Mouse (Mus musculus) midbrain, embryonic 14.5 days (tissue): ENCODE results near the gene Sertad4. TPM values are rescaled to one million over a fixed set of nuclear protein-coding genes. Genes with fewer than 3 reads are reported as not detected.

Experiments used
- ATAC-seq: fragments of 200-750 bp; cut with Nextera tagmentation; 2 replicates; pipeline ENCODE4 v1.8.0; 2017; ENCODE audit warnings: moderate number of reproducible peaks, moderate library complexity; ENCODE audit not compliant: low FRiP score, low TSS enrichment
- DNase-seq: peaks from one replicate; pipeline ENCODE4 v3.0.0-alpha.2; 2015
- H3K27ac ChIP-seq: fragments of 300-500 bp; sonication (generic); replicated peaks from 2 replicates; pipeline ENCODE4 v1.5.1; 2014; ENCODE audit warnings: mild to moderate bottlenecking, low read depth, low read length, moderate library complexity
- H3K27me3 ChIP-seq: fragments of 300-500 bp; sonication (generic); 2 replicates; pipeline ENCODE4 v1.6.1; 2014; ENCODE audit warnings: low read length, control low read depth, mixed read lengths; ENCODE audit not compliant: control insufficient read depth, insufficient read depth
- H3K36me3 ChIP-seq: fragments of 300-500 bp; sonication (generic); 2 replicates; pipeline ENCODE4 v1.6.1; 2014; ENCODE audit warnings: low read length, control low read depth; ENCODE audit not compliant: control insufficient read depth, insufficient read depth
- H3K4me1 ChIP-seq: fragments of 300-500 bp; sonication (generic); 2 replicates; pipeline ENCODE4 v1.6.1; 2014; ENCODE audit warnings: mild to moderate bottlenecking, antibody characterized with exemption, low read length, control low read depth; ENCODE audit not compliant: control insufficient read depth, insufficient read depth
- H3K4me2 ChIP-seq: fragments of 300-500 bp; sonication (generic); 2 replicates; pipeline ENCODE4 v1.6.1; 2014; ENCODE audit warnings: mild to moderate bottlenecking, low read length, moderate library complexity
- H3K4me3 ChIP-seq: fragments of 300-500 bp; sonication (generic); replicated peaks from 2 replicates; pipeline ENCODE4 v1.5.1; 2014; ENCODE audit warnings: low read depth, low read length
- H3K9ac ChIP-seq: fragments of 300-500 bp; sonication (generic); replicated peaks from 2 replicates; pipeline ENCODE4 v1.6.1; 2014; ENCODE audit warnings: mild to moderate bottlenecking, low read length, moderate library complexity
- H3K9me3 ChIP-seq: fragments of 300-500 bp; sonication (generic); 2 replicates; pipeline ENCODE4 v1.6.1; 2016; ENCODE audit warnings: low read length, control low read depth, mixed read lengths; ENCODE audit not compliant: control insufficient read depth
- WGBS: fragments of 180-500 bp; shearing (Covaris S2); extraction: QIAGEN DNeasy Blood & Tissue Kit; methylation state at CpG from one replicate; pipeline ENCODE4 v1.1.7; 2014; 5-methylcytosine and 5-hydroxymethylcytosine counted together
- polyA plus RNA-seq: library from polyadenylated mRNA; unstranded; fragments of >200 nt; fragmentation: Nextera tagmentation; extraction: Ambion mirVana; gene quantifications from 2 replicates; pipeline ENCODE4 v1.2.1, GENCODE M21; 2014

The Sertad4 gene
- polyA plus RNA-seq = 30.0 and 39.5 TPM in 2 replicates

GRCm38 (mm10) chr1:192855474-192856230 is at the start of gene Sertad4:
Sertad4 (minus strand) TSS chr1:192855756.
- WGBS = under 1% methylated on average over 69 of the region's 75 CpGs
- DNase-seq (peak; percentile 93), ATAC-seq (peak; percentile 71)
- Histone ChIP-seq H3K4me3 (peak within 1 kb of the TSS; percentile 75), H3K9me3 (no peaks in the 10 kb centered on the region), H3K36me3 (no peaks in the 10 kb centered on the region), H3K27ac (peak within 1 kb of the TSS; percentile 98), H3K4me2 (peak within 1 kb of the TSS; percentile 77), H3K9ac (peak within 1 kb of the TSS; percentile 95), H3K4me1 (peaks cover 43% of the 10 kb centered on the region), H3K27me3 (0 out of 2 replicates have a peak, but pooled peaks cover 5% of the 10 kb centered on the region)

GRCm38 (mm10) chr1:192901516-192901915 is 46.0 kb upstream of the Sertad4 start:
- WGBS = 78% methylated on average over 2 of the region's 2 CpGs
- Histone ChIP-seq H3K36me3 (0 out of 2 replicates have a peak, but pooled peaks cover 4% of the 10 kb centered on the region), H3K27me3 (no peaks in the 10 kb centered on the region), H3K9me3 (no peaks in the 10 kb centered on the region), H3K4me3 (no peak overlapping the region), H3K4me1 (no peaks in the 10 kb centered on the region), H3K9ac (no peak overlapping the region), H3K27ac (no peak overlapping the region), H3K4me2 (no peak overlapping the region)
- ATAC-seq = no peak
- DNase-seq = peak; percentile 9

- H3K4me2 ChIP-seq = no peak overlapping the region
- 84% methylated on average over 3 of the region's 3 CpGs for WGBS
- H3K9ac ChIP-seq = no peak overlapping the region
- no peak overlapping the region for H3K27ac ChIP-seq
- 0 out of 2 replicates have a peak, but pooled peaks cover 4% of the 10 kb centered on the region for H3K36me3 ChIP-seq
- DNase-seq (no peak), ATAC-seq (no peak)
- H3K9me3 ChIP-seq = no peaks in the 10 kb centered on the region
- H3K27me3 ChIP-seq = no peaks in the 10 kb centered on the region
- no peak overlapping the region for H3K4me3 ChIP-seq
- H3K4me1 ChIP-seq = no peaks in the 10 kb centered on the region
Observed at GRCm38 (mm10) chr1:192900913-192901312, 45.4 kb upstream of the Sertad4 start.

- Histone ChIP-seq H3K4me2 (no peak overlapping the region), H3K27ac (no peak overlapping the region), H3K4me3 (no peak overlapping the region), H3K9me3 (no peaks in the 10 kb centered on the region), H3K36me3 (0 out of 2 replicates have a peak, but pooled peaks cover 9% of the 10 kb centered on the region), H3K27me3 (no peaks in the 10 kb centered on the region), H3K9ac (no peak overlapping the region), H3K4me1 (no peaks in the 10 kb centered on the region)
- DNase-seq (no peak), ATAC-seq (no peak)
- WGBS = 8% methylated on average over 2 of the region's 2 CpGs
Observed at GRCm38 (mm10) chr1:192898742-192899141, 43.2 kb upstream of the Sertad4 start.

- Histone ChIP-seq H3K36me3 (0 out of 2 replicates have a peak, but pooled peaks cover 9% of the 10 kb centered on the region), H3K4me2 (no peak overlapping the region), H3K4me1 (no peaks in the 10 kb centered on the region), H3K27me3 (no peaks in the 10 kb centered on the region), H3K4me3 (no peak overlapping the region), H3K9ac (no peak overlapping the region), H3K9me3 (no peaks in the 10 kb centered on the region), H3K27ac (no peak overlapping the region)
- DNase-seq (peak; percentile 17), ATAC-seq (no peak)
- WGBS = 68% methylated on average over 10 of the region's 10 CpGs
Observed at GRCm38 (mm10) chr1:192897218-192897617, 41.7 kb upstream of the Sertad4 start.

- 0 out of 2 replicates have a peak, but pooled peaks cover 9% of the 10 kb centered on the region for H3K36me3 ChIP-seq
- no peak overlapping the region for H3K9ac ChIP-seq
- no peaks in the 10 kb centered on the region for H3K4me1 ChIP-seq
- no peak overlapping the region for H3K4me3 ChIP-seq
- DNase-seq = no peak
- no peaks in the 10 kb centered on the region for H3K9me3 ChIP-seq
- 93% methylated on average over 3 of the region's 3 CpGs for WGBS
- H3K27me3 ChIP-seq = no peaks in the 10 kb centered on the region
- no peak for ATAC-seq
- no peak overlapping the region for H3K27ac ChIP-seq
- no peak overlapping the region for H3K4me2 ChIP-seq
Observed at GRCm38 (mm10) chr1:192896076-192896475, 40.5 kb upstream of the Sertad4 start.

GRCm38 (mm10) chr1:192890716-192891115 is 35.2 kb upstream of the Sertad4 start:
- Histone ChIP-seq H3K9me3 (no peaks in the 10 kb centered on the region), H3K4me2 (no peak overlapping the region), H3K36me3 (0 out of 2 replicates have a peak, but pooled peaks cover 5% of the 10 kb centered on the region), H3K27me3 (no peaks in the 10 kb centered on the region), H3K9ac (no peak overlapping the region), H3K4me1 (no peaks in the 10 kb centered on the region), H3K27ac (no peak overlapping the region), H3K4me3 (no peak overlapping the region)
- ATAC-seq (no peak), DNase-seq (no peak)
- WGBS = 88% methylated on average over 3 of the region's 3 CpGs

GRCm38 (mm10) chr1:192882617-192883295 is 27.2 kb upstream of the Sertad4 start:
- Histone ChIP-seq H3K4me2 (no peak overlapping the region), H3K27me3 (no peaks in the 10 kb centered on the region), H3K9me3 (no peaks in the 10 kb centered on the region), H3K9ac (no peak overlapping the region), H3K4me3 (no peak overlapping the region), H3K4me1 (no peaks in the 10 kb centered on the region), H3K27ac (no peak overlapping the region), H3K36me3 (no peaks in the 10 kb centered on the region)
- WGBS = 69% methylated on average over 2 of the region's 2 CpGs
- no peak for ATAC-seq
- DNase-seq = peak; percentile 25
